Mouse (Mus musculus): ENCODE measurements around the gene Arhgef28. TPM values are rescaled to one million over a fixed set of nuclear protein-coding genes. Genes with fewer than 3 reads are reported as not detected.

Gene Arhgef28
- total and polyA plus RNA-seq, 3 experiments: 0.11 TPM; not detected in 2

DNA sequence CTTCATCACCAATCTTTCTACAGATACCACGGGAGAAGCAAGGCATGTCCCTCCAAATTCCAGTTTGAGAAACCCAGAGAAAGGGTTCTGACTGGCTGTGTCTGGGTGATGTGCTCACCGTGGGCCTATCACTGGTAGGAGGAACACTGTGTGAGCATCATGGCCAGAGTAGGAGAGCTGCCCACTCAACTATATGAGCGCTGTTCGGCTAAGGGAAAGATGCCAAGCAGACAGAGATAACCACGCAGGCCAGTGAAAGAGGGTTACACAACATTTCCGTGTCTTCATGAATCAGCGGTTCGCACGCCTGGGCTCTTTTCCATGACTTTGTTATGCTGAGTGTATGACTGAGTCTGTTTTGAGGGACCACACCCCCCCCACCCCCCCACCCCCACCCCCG is 197.7 kb downstream of the Arhgef28 start:
- Histone ChIP-seq H3K36me3 (replicated peaks) (no peaks in the 10 kb centered on the region), H3K4me3 (ENCODE audit: low read depth, low read length) (no peak overlapping the region), H3K4me1 (ENCODE audit: insufficient read depth, low read depth, low read length) (no peaks in the 10 kb centered on the region), H3K9me3 (replicated peaks) (no peaks in the 10 kb centered on the region), H3K27me3 (ENCODE audit: insufficient read depth, low read length) (no peaks in the 10 kb centered on the region; the same call in 1 of the 2 replicates)
- TF ChIP-seq GATA1 (IDR thresholded peaks at IDR 0.05; ENCODE audit: borderline replicate concordance, low read length) (no peak), GATA2 (IDR thresholded peaks at IDR 0.05; ENCODE audit: borderline replicate concordance, low read depth, low read length) (no peak), CTCF (IDR thresholded peaks at IDR 0.05; ENCODE audit: low read depth, low read length) (no peak)
- no peak for DNase-seq (ENCODE audit: low spot score)
- no peak for ATAC-seq (ENCODE audit: extremely low read depth, insufficient number of reproducible peaks, low FRiP score, poor library complexity, severe bottlenecking)

DNA sequence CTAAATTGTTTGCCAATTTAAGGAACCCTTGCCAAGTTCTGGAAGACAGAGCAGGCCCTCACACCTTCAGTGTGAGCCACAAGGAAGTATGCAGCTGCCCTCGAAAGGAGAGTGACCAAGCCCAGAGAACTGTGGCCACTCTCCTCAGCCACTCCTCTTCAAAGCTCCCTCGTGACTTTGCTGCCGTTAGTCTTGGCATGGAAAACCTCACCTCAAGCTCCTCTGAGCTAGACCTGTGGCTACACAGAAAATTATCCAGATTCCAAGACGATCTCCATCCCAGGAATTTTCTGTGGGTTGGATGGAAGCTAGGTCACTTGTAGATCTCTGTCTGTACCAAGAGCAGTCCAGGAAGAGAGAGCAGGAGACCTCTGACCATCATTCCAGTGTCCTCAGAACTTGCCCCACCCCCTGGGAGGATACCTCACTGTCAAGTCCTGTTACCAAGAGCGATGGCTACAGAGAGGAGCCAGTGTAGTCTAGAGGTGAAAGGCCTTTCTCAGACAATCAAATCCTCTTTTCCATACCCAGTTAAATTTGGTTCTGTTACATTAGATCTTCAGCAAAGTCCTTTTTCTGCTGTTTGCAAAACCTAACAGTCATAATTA is 200.5 kb downstream of the Arhgef28 start:
- ATAC-seq (ENCODE audit: extremely low read depth, insufficient number of reproducible peaks, low FRiP score, poor library complexity, severe bottlenecking) (no peak), DNase-seq (ENCODE audit: low spot score) (no peak)
- peaks cover 7% of the 10 kb centered on the region for H3K27me3 ChIP-seq (ENCODE audit: insufficient read depth, low read length)
- TF ChIP-seq POLR2AphosphoS5 (IDR thresholded peaks at IDR 0.05; ENCODE audit: insufficient replicate concordance, low read depth, low read length) (no peak), GATA2 (IDR thresholded peaks at IDR 0.05; ENCODE audit: borderline replicate concordance, low read depth, low read length) (no peak), GATA1 (IDR thresholded peaks at IDR 0.05; ENCODE audit: borderline replicate concordance, low read length) (no peak), TAL1 (conservative IDR thresholded peaks at IDR 0.05; ENCODE audit: low read depth, low read length) (no peak), CTCF (IDR thresholded peaks at IDR 0.05; ENCODE audit: low read depth, low read length) (no peak)
- H3K36me3 ChIP-seq (replicated peaks): no peaks in the 10 kb centered on the region
- no peaks in the 10 kb centered on the region for H3K4me1 ChIP-seq (ENCODE audit: insufficient read depth, low read depth, low read length)
- no peak overlapping the region for H3K4me3 ChIP-seq (ENCODE audit: low read depth, low read length)
- H3K9me3 ChIP-seq (replicated peaks): no peaks in the 10 kb centered on the region

- Histone ChIP-seq H3K9me3 (replicated peaks) (no peaks in the 10 kb centered on the region), H3K4me1 (ENCODE audit: insufficient read depth, low read depth, low read length) (no peaks in the 10 kb centered on the region), H3K36me3 (replicated peaks) (no peaks in the 10 kb centered on the region), H3K27me3 (ENCODE audit: insufficient read depth, low read length) (peaks cover 7% of the 10 kb centered on the region), H3K4me3 (ENCODE audit: low read depth, low read length) (no peak overlapping the region)
- TF ChIP-seq GATA1 (IDR thresholded peaks at IDR 0.05; ENCODE audit: borderline replicate concordance, low read length) (no peak), CTCF (IDR thresholded peaks at IDR 0.05; ENCODE audit: low read depth, low read length) (no peak), GATA2 (IDR thresholded peaks at IDR 0.05; ENCODE audit: borderline replicate concordance, low read depth, low read length) (no peak), POLR2AphosphoS5 (IDR thresholded peaks at IDR 0.05; ENCODE audit: insufficient replicate concordance, low read depth, low read length) (no peak), TAL1 (conservative IDR thresholded peaks at IDR 0.05; ENCODE audit: low read depth, low read length) (no peak)
- ATAC-seq (ENCODE audit: extremely low read depth, insufficient number of reproducible peaks, low FRiP score, poor library complexity, severe bottlenecking): no peak
- no peak for DNase-seq (ENCODE audit: low spot score)
Observed at GRCm38 (mm10) chr13:98004647-98005414, 201.4 kb downstream of the Arhgef28 start.

- Histone ChIP-seq H3K36me3 (replicated peaks) (no peaks in the 10 kb centered on the region), H3K4me1 (ENCODE audit: insufficient read depth, low read depth, low read length) (no peaks in the 10 kb centered on the region), H3K27me3 (ENCODE audit: insufficient read depth, low read length) (peaks cover 7% of the 10 kb centered on the region), H3K4me3 (ENCODE audit: low read depth, low read length) (no peak overlapping the region), H3K9me3 (replicated peaks) (no peaks in the 10 kb centered on the region)
- no peak for DNase-seq (ENCODE audit: low spot score)
- ATAC-seq (ENCODE audit: extremely low read depth, insufficient number of reproducible peaks, low FRiP score, poor library complexity, severe bottlenecking): no peak
- TF ChIP-seq CTCF (IDR thresholded peaks at IDR 0.05; ENCODE audit: low read depth, low read length) (no peak), GATA1 (IDR thresholded peaks at IDR 0.05; ENCODE audit: borderline replicate concordance, low read length) (no peak), POLR2AphosphoS5 (IDR thresholded peaks at IDR 0.05; ENCODE audit: insufficient replicate concordance, low read depth, low read length) (no peak), GATA2 (IDR thresholded peaks at IDR 0.05; ENCODE audit: borderline replicate concordance, low read depth, low read length) (no peak)
Observed at GRCm38 (mm10) chr13:98003690-98004089, 202.5 kb downstream of the Arhgef28 start.

GRCm38 (mm10) chr13:98002598-98002997 is 203.6 kb downstream of the Arhgef28 start:
- DNase-seq (ENCODE audit: low spot score) (no peak), ATAC-seq (ENCODE audit: extremely low read depth, insufficient number of reproducible peaks, low FRiP score, poor library complexity, severe bottlenecking) (no peak)
- Histone ChIP-seq H3K9me3 (replicated peaks) (no peaks in the 10 kb centered on the region), H3K4me1 (ENCODE audit: insufficient read depth, low read depth, low read length) (no peaks in the 10 kb centered on the region), H3K36me3 (replicated peaks) (no peaks in the 10 kb centered on the region), H3K4me3 (ENCODE audit: low read depth, low read length) (no peak overlapping the region), H3K27me3 (ENCODE audit: insufficient read depth, low read length) (peaks cover 7% of the 10 kb centered on the region)
- no peak for TF ChIP-seq GATA2 (IDR thresholded peaks at IDR 0.05; ENCODE audit: borderline replicate concordance, low read depth, low read length)
- TF ChIP-seq CTCF (IDR thresholded peaks at IDR 0.05; ENCODE audit: low read depth, low read length): no peak
- no peak for TF ChIP-seq POLR2AphosphoS5 (IDR thresholded peaks at IDR 0.05; ENCODE audit: insufficient replicate concordance, low read depth, low read length)
- no peak for TF ChIP-seq TAL1 (conservative IDR thresholded peaks at IDR 0.05; ENCODE audit: low read depth, low read length)
- TF ChIP-seq GATA1 (IDR thresholded peaks at IDR 0.05; ENCODE audit: borderline replicate concordance, low read length): no peak

GRCm38 (mm10) chr13:98002121-98002520 is 204.1 kb downstream of the Arhgef28 start:
- TF ChIP-seq TAL1 (conservative IDR thresholded peaks at IDR 0.05; ENCODE audit: low read depth, low read length): no peak
- TF ChIP-seq GATA2 (IDR thresholded peaks at IDR 0.05; ENCODE audit: borderline replicate concordance, low read depth, low read length): no peak
- no peak for TF ChIP-seq GATA1 (IDR thresholded peaks at IDR 0.05; ENCODE audit: borderline replicate concordance, low read length)
- no peak for TF ChIP-seq CTCF (IDR thresholded peaks at IDR 0.05; ENCODE audit: low read depth, low read length)
- no peak for TF ChIP-seq POLR2AphosphoS5 (IDR thresholded peaks at IDR 0.05; ENCODE audit: insufficient replicate concordance, low read depth, low read length)
- DNase-seq (ENCODE audit: low spot score): no peak

More at GRCm38 (mm10) chr13:98002121-98002520, 204.1 kb downstream of the Arhgef28 start:
- H3K9me3 ChIP-seq (replicated peaks): no peaks in the 10 kb centered on the region
- peaks cover 7% of the 10 kb centered on the region for H3K27me3 ChIP-seq (ENCODE audit: insufficient read depth, low read length)
- H3K36me3 ChIP-seq (replicated peaks): no peaks in the 10 kb centered on the region
- H3K4me3 ChIP-seq (ENCODE audit: low read depth, low read length): no peak overlapping the region
- ATAC-seq (ENCODE audit: extremely low read depth, insufficient number of reproducible peaks, low FRiP score, poor library complexity, severe bottlenecking): no peak
- no peaks in the 10 kb centered on the region for H3K4me1 ChIP-seq (ENCODE audit: insufficient read depth, low read depth, low read length)
